Mouse (Mus musculus): ENCODE results near the gene Entr1.

- TF ChIP-seq POLR2A (IDR thresholded peaks at IDR 0.05; ENCODE audit: borderline replicate concordance, extremely low read depth, low read depth, low read length) (no peak), CTCF (IDR thresholded peaks at IDR 0.05; ENCODE audit: insufficient read depth, low read length) (no peak)
Measured at GRCm38 (mm10) chr2:26434791-26435572, 45.9 kb upstream of the Entr1 start.
